Mouse (Mus musculus): ENCODE results near the gene Map2k7.

DNA sequence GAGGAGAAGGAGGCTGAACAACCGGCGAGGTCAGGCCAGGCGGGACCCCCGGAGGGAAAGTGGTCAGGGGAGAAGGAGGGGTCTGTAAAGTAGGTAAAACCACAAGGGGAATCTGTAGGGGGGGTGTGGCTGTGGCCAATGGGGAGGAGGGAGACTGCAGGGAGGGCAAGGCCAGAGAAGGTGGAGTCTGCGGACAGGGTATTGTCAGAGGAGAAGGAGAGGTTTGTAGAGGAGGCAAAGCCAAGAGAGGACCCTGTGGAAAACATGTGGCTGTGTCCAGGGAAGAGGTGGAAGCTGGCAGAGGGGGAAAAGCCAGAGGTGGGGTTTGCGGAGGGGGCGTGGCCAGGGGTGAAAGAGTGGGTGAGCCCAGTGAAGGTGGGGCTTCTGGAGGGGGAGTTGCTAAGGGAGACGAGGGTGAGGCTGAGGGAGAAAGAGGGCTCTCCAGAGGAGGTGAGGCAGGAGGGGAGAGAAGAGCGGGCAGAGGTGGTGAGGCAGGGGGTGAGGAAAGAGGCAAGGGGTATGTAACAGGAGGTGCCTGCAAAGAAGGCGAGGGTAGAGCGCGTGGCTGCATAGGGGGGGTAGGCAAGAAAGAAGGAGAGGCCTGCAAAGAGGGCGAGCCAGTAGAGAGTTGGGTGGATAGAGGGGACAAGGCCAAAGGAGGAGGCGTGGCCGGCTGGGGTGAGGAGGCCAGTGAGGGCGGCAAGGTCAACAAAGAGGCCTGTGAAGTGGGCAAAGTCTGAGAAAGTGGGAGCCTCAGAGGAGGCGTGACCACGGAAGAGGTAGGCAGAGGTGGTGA lies 25.1 kb upstream of the Map2k7 start:
- no peak for TF ChIP-seq POLR2A (IDR thresholded peaks at IDR 0.05; ENCODE audit: insufficient read depth, low read depth, low read length)
- TF ChIP-seq CTCF (IDR thresholded peaks at IDR 0.05) = no peak
- no peak for TF ChIP-seq EP300 (IDR thresholded peaks at IDR 0.05; ENCODE audit: insufficient read depth, low read depth, low read length)
